Mouse (Mus musculus): ENCODE data around the gene Ntan1.
A peak's percentile ranks its signal among the peaks of the same experiment; 100 is the strongest.

The Ntan1 gene

DNA sequence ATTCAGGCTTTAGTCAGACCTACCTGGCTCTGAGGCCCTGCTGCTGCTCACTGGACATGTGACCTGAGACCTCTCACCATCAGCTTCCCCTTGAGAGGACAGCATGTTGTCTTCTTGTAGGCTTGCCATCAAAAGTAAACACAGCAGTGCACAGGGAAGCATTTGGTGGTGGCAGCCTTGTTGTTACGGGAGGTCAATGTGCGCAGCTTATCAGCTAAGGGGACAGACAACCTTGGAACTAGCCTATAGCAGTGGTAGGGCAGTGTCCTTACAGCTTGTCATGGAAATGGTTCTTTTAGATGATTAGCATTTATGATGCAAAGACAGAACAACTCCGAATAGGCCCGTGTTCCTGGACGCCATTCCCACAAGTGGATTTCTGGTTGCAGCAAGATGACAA, 15.7 kb downstream of the Ntan1 start:
- DNase-seq = no peak

DNA sequence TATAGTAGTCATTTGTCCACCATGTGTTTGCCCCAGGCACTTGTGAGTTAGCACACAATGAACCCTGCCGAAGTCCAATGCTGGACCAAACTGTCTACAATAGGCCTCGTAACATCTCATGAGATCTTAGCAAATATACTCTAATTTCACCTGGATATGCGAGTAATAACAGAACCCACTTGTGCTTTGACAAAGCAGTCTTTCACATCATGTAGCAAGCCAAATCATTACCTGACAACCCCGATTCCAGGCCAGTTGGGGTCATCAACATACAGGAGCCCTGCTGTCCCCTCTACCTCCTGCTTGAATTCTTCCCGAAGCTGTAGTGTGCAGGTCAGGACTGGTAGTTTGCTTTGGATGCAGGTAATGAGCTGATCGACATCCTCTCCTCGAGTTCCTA, 21.4 kb downstream of the Ntan1 start:
- DNase-seq = no peak

DNA sequence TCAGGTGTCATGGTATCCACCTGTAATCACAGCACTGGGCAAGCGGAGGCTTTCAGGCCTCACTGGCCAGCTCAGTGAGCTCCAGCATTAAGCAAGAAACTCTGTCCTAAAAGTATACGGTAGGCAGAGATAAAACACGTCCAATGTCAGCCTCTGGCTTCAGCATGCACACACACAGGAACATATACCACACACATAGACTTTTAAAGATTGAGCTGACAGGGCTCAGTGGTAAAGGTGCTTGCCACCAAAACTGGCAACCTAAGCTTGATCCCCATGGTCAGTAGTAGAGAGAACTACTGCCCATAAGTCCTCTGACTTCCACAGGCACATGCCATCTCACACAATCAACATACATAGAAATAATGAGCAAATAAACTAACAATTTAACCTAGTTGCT, 22.3 kb downstream of the Ntan1 start:
- no peak for DNase-seq

DNA sequence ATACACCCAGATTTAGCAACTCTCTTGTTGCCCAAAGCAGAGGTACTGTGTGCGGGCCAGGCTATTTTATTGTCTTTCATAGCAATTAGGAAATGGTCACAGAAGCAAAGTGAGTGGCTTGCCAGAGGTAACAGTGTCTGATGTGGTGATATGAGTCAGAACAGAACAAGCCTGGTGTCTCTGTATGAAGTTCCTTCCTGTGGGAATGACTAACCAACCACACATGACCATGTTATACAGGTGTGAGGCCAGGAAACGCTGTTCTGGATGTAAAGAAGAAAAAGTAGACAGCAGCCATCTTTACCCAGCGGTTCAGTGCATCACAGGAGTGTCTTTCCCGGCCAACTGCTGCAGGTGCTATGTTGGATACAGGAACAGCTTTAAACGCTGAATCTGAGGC, 26.4 kb downstream of the Ntan1 start:
- no peak for DNase-seq

DNA sequence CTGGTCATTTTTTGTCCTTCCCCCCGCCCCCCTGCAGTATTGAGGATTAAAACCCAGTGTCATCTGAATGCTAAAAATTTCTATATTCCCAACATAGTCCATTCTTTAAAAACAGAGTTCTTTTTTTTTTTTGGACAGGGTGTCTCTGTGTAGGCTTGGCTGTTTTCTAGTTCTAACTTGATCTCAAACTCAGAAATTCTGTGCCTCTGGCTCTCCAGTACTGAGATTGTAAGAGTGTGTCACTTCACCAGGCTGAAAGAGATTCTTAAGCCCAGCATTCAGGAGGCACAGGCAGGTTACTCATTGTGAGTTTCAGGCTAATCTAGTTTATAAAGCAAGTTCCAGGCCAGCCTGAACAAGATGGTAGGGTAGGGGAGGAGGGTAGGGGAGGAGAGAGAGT, 28.0 kb downstream of the Ntan1 start:
- DNase-seq = no peak

DNA sequence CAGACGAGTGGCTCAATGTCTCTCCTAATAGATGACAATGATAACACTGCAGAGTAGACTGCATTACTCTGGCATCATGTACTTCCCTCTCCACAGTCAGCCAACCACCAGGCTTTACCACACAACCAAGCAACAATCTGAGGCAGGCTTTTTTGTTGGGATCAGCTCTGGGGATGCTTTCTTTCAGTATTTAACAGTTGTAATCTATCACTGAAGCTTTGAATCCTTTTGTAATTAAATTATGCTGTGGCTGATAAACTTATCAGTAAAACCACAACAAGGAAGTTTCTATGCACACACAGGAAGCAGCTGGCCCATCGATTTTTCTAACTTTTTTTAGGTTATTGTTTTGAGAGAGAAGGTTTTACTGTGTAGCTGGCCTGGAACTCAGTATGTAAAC, 29.7 kb downstream of the Ntan1 start:
- DNase-seq = no peak

DNA sequence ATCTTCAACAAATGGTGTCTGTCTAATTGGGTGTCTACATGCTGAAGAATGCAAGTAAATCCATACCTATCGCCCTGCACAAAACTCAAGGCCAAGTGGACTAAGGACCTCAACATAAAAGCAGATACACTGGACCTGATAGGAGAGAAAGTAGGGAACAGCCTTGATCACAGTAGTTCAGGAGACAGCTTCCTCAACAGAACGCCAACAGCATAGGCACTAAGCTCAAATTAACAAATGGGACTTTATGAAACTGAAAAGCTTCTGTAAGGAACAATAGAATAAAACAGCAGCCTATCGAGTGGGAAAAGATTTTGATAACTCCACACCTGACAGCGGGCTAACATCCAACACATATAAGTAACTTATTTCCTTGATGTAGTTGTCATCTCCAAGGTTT, 32.8 kb downstream of the Ntan1 start:
- no peak for DNase-seq

DNA sequence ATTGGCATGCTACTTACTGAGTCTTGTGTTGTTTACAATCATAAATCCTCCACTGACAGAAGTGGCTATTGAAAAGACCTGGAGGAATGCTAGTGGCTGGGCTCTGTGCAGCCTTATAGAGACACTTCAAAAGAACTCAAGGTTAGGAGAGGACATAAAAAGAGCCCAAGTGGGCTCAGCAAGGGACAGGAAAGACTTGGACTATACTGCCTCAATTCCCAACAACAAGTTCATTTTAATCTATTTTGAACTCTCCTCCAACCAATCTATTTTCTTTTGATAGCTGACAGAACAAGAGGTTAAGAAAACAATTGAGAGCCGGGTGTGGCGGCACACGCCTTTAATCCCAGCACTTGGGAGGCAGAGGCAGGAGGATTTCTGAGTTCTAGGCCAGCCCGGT, 35.2 kb downstream of the Ntan1 start:
- no peak for DNase-seq

DNA sequence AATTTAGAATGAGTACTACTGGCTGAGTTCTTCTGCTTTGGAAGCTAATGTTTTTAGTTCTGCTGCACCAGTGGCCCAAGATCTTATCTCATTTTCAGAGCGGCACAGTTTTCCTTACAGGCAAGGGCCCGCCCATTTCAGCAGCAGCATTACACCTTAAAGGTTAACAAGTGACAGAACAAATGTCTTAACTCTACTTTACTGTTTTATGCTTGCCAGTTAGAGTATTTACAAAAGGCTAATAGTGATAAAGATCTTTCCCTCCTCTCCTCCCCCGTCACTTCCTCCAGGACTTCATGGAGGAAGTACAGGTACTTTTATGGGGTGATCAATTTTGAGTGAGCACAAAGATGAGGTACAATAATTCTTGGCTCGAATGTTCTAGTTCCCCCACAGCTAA, 47.4 kb downstream of the Ntan1 start:
- no peak for DNase-seq

DNA sequence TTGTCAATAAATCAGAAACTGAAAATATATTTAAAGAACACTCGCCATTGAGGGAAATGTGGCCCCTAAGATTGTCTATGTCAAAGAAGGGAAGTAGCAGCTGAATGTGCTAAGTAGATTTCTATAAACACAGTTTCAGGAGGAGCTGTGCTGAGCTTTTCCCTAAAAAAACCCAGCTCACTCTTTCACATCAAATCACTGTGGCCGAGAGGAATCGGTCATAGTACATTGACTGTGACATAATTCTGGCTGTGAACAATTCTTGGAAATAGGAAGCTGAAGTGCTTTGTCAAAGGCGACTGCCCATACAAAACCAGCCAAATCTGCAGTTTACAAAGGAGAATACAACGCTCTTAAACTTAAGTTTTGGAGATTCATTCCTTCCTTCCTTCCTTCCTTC, 48.0 kb downstream of the Ntan1 start:
- no peak for DNase-seq

DNA sequence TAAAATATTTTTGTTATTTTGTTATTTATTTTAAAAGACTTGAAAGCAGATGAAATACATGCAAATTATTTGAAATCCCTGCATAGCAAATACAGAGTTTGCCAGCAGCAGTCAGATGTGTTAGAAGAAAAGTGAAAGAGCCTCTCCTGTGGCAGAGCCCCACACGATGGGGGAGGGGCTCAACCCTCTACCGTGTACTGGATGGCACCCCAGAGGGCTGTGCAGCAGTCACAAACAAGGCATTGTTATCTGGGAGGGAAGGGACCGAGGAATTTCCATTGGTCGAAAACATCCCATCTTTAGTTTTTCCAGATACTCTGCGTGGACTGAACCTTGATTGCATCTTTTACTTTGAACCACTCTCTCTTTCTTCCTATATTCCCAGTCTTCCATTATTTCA, 48.8 kb downstream of the Ntan1 start:
- peak; percentile 23 to 47 for DNase-seq

DNA sequence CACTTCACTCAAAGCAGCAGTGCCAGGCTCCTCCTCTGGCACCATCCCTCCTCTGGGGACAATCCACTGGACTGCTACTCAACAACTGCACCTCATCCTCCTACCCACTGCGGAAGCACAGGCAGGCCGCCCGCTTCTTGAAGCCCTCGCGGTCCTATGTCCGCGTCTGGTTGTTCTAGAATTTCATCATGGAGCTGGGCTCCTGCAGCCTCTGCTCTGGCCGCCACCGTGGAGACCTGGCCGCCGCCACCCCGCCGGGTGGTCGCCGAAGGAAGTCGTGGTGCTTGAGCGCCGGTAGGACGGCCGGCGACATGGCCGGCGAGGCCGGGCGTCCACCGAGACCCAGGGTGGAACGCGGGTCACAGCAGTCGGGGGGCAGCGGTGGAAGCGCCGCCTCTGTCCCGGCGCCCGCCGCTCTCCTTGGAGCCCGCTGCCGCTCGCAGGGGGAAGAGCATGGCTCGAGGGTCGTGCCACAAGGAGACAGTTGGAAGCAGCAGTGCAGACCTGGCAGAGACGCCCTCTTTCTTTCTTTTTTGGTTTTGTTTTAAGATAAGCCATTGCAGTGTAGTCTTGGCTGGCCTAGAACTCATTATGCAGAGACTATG, 49.4 kb downstream of the Ntan1 start:
- DNase-seq = peak; percentile 38 to 46

DNA sequence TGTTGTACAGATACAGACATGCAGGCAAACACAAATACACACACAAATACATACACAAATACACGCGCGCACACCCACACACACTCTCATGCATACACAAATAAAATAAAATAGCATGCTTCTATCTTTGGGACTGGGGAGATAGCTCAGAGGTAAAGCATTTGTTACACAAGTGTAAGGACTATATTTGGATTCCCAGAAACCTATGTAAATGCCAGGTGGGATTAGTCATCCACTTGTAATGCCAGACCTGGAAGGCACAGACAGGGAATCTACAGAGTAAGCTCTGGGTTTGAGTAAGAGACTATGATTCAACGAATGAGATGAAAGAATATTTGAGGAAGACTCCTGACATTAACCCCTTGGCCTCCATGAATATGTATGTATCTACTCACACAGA, 56.8 kb downstream of the Ntan1 start:
- DNase-seq = no peak

DNA sequence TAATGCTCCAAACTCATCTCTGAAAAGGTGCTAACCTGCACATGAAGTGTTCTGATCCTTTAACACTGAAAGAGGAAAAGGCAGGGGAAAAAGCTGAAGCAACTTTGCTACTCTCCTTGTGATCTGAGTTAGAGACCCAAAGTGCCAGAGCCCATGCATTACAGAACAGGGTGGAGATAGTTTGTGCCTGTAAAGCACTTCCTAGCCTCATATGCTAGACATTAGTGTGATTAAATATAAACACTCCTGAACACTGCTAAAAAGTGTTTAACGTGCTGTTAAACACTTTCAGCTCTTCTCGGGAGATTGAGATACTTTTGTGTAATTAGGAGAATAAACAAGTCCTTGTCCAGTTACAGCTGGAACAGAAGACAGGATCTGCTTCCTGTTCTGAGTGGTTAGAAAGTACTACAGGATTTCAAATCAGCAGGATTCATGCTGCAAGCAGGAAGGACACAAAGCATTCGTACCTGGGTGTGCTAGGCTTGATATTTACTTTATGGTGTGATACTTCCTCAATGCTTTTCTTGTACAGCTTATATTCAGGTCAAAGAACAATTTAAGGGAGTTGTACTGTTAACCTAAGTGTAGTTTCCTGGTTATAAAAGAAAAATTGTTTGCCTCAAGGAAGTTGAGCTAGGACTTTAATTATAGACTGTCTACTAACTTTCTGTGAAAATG, 64.6 kb downstream of the Ntan1 start:
- no peak for DNase-seq

Data from cerebellum, postnatal 10 days (tissue).